In genomic region chr10:93332261-93332809, GRCm38 (mm10) we compare ENCODE assay signal across 21 mouse cellular contexts. TPM values are rescaled to one million over a fixed set of nuclear protein-coding genes. Genes with fewer than 3 reads are reported as not detected.
DNase-seq lines count a peak whose midpoint lies in the region; ATAC-seq and TF ChIP-seq lines count a peak whose summit lies in the region.
"Had no signal": no experiment of that assay in that cellular context is flagged by ENCODE, and none has a peak within 500 bp of the region (broad histone marks: within the 10 kb centered on the region; RNA-seq: fewer than 3 reads in every experiment).

No protein-coding gene starts in this region.

- H3K27me3 ChIP-seq in kidney, embryonic 15.5 days = no peaks in the 10 kb centered on the region
- H3K27me3 ChIP-seq in myocyte (ENCODE audit: control insufficient read depth, insufficient read depth, insufficient read length) = no peaks in the 10 kb centered on the region
- H3K27me3 ChIP-seq in forebrain, embryonic 10.5 days (ENCODE audit: poor library complexity, severe bottlenecking) = no peaks in the 10 kb centered on the region
- H3K27me3 ChIP-seq: midbrain, embryonic 15.5 days; neural tube, embryonic 15.5 days; stomach, embryonic 15.5 days had no signal

- no peak overlapping the region for H3K4me2 ChIP-seq in kidney, embryonic 15.5 days
- H3K4me2 ChIP-seq in myocyte (ENCODE audit: low read depth) = peak overlapping the region; percentile 19
- H3K4me2 ChIP-seq: midbrain, embryonic 15.5 days; neural tube, embryonic 15.5 days; stomach, embryonic 15.5 days had no signal

- no peaks in the 10 kb centered on the region for H3K79me2 ChIP-seq in myocyte (ENCODE audit: control insufficient read depth, insufficient read depth)

- no peaks in the 10 kb centered on the region for H3K36me3 ChIP-seq in kidney, embryonic 15.5 days
- H3K36me3 ChIP-seq in myocyte (ENCODE audit: control insufficient read depth, insufficient read depth) = no peaks in the 10 kb centered on the region
- no peaks in the 10 kb centered on the region for H3K36me3 ChIP-seq in forebrain, embryonic 10.5 days (replicated peaks)
- H3K36me3 ChIP-seq: hindbrain, embryonic 10.5 days; limb, embryonic 10.5 days; midbrain, embryonic 15.5 days; neural tube, embryonic 15.5 days; stomach, embryonic 15.5 days had no signal

- peaks cover 6% of the 10 kb centered on the region; the same call in 1 of the 2 replicates for H3K4me1 ChIP-seq in kidney, embryonic 15.5 days
- H3K4me1 ChIP-seq in forebrain, embryonic 10.5 days = peaks cover 9% of the 10 kb centered on the region
- H3K4me1 ChIP-seq: midbrain, embryonic 15.5 days; neural tube, embryonic 15.5 days; stomach, embryonic 15.5 days had no signal

- 26% methylated on average over 3 of the region's 3 CpGs for WGBS in kidney, embryonic 15.5 days
- 52% methylated on average over 3 of the region's 3 CpGs for WGBS in forebrain, embryonic 10.5 days

- H3K9ac ChIP-seq in kidney, embryonic 15.5 days = no peak overlapping the region
- H3K9ac ChIP-seq: liver, postnatal 0 days; midbrain, embryonic 15.5 days; neural tube, embryonic 15.5 days; stomach, embryonic 15.5 days had no signal

- H3K9me3 ChIP-seq in kidney, embryonic 15.5 days (replicated peaks) = no peaks in the 10 kb centered on the region
- H3K9me3 ChIP-seq in forebrain, embryonic 10.5 days = no peaks in the 10 kb centered on the region
- H3K9me3 ChIP-seq: hindbrain, embryonic 10.5 days; limb, embryonic 10.5 days; midbrain, embryonic 15.5 days; neural tube, embryonic 15.5 days; stomach, embryonic 15.5 days had no signal

- no peak overlapping the region for H3ac ChIP-seq in myocyte (ENCODE audit: control insufficient read depth, insufficient read length)

- peak; percentile 44 to 45 for DNase-seq in cerebellum, postnatal 10 days
- no peak for DNase-seq in cerebellum, adult 9-11 months
- peak; percentile 34 for DNase-seq in kidney, adult 9 months
- peak; percentile 55 for DNase-seq in Muller cell, postnatal 12 days (ENCODE audit: inconsistent ontology term)
- no peak for DNase-seq in forebrain, embryonic 10.5 days (ENCODE audit: extremely low spot score, low spot score)
- DNase-seq: cerebellum, adult 18-20 months; gastrocnemius, postnatal 10 days; heart, adult 11 months; liver, postnatal 0 days; lung, postnatal 10 days; right cerebral cortex, postnatal 14 days; spleen, adult 18-20 months; thymus, adult 2 months had no signal

- H3K4me3 ChIP-seq in kidney, embryonic 15.5 days (replicated peaks) = no peak overlapping the region
- H3K4me3 ChIP-seq in myocyte = no peak overlapping the region
- no peak overlapping the region for H3K4me3 ChIP-seq in forebrain, embryonic 10.5 days
- H3K4me3 ChIP-seq: hindbrain, embryonic 10.5 days; limb, embryonic 10.5 days; midbrain, embryonic 15.5 days; neural tube, embryonic 15.5 days; stomach, embryonic 15.5 days had no signal

- TF ChIP-seq POLR2A in myocyte (IDR thresholded peaks at IDR 0.05; ENCODE audit: insufficient read length, low read depth) = no peak

- H3K27ac ChIP-seq in kidney, embryonic 15.5 days = no peak overlapping the region
- no peak overlapping the region for H3K27ac ChIP-seq in forebrain, embryonic 10.5 days
- H3K27ac ChIP-seq: hindbrain, embryonic 10.5 days; kidney, postnatal 0 days; limb, embryonic 10.5 days; midbrain, embryonic 15.5 days; neural tube, embryonic 15.5 days; stomach, embryonic 15.5 days had no signal

- ATAC-seq in kidney, embryonic 15.5 days (replicated peaks; ENCODE audit: low FRiP score) = no peak
- ATAC-seq: liver, postnatal 0 days; midbrain, embryonic 15.5 days had no signal

TF ChIP-seq in myocyte, 11 proteins besides CTCF, POLR2A, EP300 and RAD21:
- TF ChIP-seq SRF (IDR thresholded peaks at IDR 0.05; ENCODE audit: control insufficient read depth, insufficient read length, low read depth) = peak; percentile 92
- no peak for TF ChIP-seq USF1 (IDR thresholded peaks at IDR 0.05; ENCODE audit: low read depth)

RNA-seq across cellular contexts. Expression of gene Elk3, which starts 21.4 kb away (rescaled TPM):
- polyA plus RNA-seq in kidney, embryonic 15.5 days (2015; fragmentation: Nextera tagmentation; extraction: Ambion mirVana) = 41.9 and 43.7 TPM in 2 replicates
- polyA plus RNA-seq in myocyte (2012; fragmentation: generic; extraction: Trizol) = 28.4 TPM
- polyA plus RNA-seq in forebrain, embryonic 10.5 days (2016; fragmentation: Nextera tagmentation; extraction: Ambion mirVana) = 13.1 and 14.5 TPM in 2 replicates

Comparison
In these comparisons a context has a peak if more than half of its experiments do, and no peak if none do; other contexts are left out.
1. DNase-seq: peak in cerebellum, postnatal 10 days (2 of 2), kidney, adult 9 months (single experiment) and Muller cell, postnatal 12 days (single experiment); none in cerebellum, adult 9-11 months (single experiment) and forebrain, embryonic 10.5 days (single experiment).